Mouse (Mus musculus) inflammation-experienced regulatory T-cells, adult 6 months (primary cell): Measurements from ENCODE around the gene Iqcn. TPM values are rescaled to one million over a fixed set of nuclear protein-coding genes. Genes with fewer than 3 reads are reported as not detected.

Source experiments
- ATAC-seq: one replicate; pipeline ENCODE4 v1.8.0; 2017
- polyA plus RNA-seq, 3 experiments: library from polyadenylated mRNA; unstranded; fragments of 100-300 nt; shearing (Covaris generic); gene quantifications; one replicate each; pipeline ENCODE4 v1.2.1; 2017

The Iqcn gene
- polyA plus RNA-seq, 3 experiments from 2014 or later: not detected

DNA sequence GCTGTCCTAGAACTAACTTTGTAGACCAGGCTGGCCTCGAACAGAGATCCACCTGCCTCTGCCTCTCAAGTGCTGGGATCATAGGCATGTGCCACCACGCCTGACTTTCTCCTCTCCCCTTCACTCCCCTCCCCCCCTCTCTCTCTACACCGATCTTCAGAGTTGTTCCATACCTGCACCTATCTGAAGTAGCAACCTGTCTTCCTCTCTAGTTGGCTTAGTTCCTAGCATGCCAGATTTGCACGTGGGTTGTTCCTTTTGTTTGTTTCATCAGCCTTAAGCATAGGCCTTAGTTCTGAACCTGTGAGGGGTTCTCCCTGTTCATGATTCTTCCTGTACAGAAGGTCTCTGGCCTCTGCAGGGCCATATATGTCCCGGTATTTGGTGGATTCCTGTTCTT is 34.4 kb downstream of the Iqcn start:
- ATAC-seq: no peak

DNA sequence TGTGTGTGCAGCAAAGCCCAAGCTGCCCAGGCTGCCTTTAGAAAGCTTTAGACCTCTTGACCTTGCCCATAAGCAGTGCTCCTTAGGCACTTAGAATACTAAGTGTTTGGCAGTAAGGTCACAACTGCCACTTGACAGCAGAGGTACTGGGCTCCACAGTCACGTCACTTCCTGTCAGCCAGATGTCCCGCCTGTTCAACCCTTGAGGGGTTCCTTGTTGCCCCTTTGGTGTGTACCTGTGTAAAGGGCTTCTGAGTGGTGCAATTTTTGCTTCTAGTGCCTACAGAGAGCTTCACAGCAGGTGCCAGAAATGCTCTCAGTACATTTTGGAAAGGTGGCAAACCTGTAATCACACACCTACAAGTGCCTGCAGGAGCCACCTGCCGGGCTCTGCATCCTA is 35.0 kb downstream of the Iqcn start:
- ATAC-seq: no peak

DNA sequence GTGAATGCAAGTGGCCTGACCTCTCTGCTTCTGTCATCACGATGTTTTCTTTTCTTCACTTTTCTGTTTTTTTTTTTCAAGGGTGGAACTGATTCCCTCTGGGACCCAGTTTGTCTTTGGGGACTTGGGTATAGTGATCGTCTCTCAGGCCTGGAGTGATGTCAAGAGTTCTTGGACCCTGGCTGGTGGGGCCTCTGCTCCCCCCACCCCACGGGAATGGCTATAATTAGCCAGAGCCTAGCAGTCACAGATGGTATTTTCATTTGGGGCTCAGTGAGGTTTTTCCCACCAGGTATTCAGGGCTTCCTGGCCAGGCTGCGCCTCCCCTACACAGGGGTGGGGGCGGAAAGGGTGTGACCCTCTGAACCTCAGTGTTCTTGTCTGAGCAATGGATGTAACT is 38.4 kb downstream of the Iqcn start:
- no peak for ATAC-seq

DNA sequence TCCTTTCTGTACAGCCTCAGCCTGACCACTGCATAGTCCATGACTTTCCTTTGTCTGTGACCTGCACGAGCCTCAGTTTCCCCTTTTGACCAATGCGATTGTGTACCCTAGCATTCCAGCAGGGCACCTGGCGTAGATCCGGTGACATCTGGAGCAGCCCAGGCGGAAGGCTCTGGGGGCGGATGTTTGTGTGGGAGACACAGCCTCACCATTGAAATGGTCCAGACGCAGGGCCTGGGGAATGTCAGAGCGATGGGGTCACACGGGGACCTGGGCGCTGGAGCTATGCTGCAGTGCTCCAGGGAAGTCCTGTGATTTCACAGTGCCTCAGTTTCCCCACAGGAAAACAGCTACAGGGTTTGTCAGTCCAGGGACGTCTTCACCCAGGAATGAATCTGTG is 38.9 kb downstream of the Iqcn start:
- no peak for ATAC-seq

DNA sequence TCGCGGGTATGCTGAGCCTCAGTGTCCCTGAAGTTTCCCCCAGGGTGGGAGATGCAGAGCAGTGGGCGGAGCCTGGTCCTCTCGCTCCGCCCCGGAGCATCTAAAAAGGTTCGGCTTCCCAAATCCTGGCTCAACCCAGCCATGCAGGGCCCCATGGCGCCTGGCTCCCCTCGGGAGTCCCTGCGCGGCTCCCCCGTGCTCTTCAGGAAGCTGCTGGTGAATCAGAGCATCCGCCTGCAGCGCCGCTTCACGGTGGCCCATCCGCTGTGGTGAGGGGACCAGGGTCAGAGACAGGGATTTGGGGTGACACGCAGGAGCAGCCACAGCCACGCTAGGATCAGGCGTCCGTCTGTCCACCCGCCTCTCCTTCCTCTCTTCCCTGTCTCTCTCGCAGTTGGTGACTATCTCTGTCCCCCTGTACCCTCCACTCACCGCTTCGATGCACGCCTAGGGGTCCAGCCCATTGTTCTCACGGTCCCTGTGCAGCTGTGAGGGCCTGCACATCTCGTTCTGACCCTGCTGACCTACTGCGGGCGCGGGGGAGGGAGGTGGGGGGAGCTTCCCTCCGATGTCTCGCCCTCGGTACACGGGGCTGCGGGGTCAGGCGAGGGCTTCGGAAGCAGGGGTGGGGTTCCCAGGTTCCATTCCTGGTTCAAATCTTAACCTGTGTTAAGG is 39.9 kb downstream of the Iqcn start:
- peak; percentile 35 for ATAC-seq

DNA sequence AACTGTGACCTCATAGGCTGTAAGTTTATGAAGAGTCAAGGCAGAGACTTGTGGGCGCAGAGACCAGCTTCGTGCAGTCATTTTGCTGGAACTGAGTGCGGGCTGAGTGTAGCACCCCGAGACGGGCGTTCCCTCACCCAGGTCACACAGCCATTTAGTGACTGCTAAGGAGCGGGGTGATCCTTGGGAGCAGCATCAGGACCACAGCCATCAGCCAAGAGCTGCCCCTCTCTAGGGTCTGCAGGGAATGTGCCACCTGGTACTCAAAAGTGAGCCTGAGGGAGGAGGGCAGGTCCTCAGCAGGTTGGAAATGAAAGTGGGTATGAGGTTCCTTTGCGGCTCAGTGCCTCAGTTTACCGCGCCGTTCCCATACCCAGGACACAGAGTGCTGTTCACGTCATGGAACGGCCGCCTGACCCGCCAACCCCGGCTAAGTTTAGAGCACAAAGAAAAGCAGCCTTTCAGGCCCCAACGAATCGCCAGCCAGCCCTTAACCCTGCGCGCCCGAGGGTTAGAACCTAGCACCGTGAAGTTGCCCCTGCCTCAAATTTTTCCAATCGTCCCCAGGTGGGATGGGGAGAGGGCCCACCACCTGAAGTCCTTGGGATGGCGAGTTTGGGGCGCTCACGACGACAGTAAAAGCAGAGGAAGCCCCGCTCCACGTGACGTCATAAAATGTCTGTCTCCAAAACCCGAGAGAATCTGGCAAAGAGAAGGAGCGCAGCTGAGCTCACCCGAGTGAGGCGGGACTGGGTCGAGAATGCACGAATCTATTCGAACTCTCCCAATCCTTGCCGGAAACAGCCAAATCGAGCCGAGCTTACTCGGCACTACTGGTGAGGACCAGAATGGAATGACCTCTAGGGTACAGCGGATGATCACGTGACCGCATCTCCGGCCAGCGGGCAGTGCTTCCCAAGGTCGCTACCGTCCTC is 40.7 kb downstream of the Iqcn start:
- ATAC-seq: peak; percentile 65

DNA sequence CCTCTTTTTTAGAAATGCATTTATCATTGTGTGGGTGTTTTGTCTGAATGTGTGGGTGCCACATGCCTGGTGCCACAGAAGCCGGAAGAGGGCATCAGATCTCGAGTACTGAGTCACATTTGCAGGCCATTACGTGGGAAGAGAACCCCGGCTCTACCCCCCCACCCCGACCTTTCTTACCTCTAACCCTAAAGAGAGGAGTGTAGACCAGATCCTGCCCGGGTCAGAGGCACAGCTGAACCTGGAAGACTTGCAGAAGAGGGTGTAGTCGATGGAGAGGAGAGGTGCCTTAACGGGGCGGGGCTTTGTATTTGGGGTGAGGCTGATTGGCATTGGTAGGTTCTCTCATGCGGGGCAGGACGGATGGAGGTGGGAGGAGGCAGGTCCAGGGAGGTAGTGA is 41.5 kb downstream of the Iqcn start:
- ATAC-seq: peak; percentile 57

DNA sequence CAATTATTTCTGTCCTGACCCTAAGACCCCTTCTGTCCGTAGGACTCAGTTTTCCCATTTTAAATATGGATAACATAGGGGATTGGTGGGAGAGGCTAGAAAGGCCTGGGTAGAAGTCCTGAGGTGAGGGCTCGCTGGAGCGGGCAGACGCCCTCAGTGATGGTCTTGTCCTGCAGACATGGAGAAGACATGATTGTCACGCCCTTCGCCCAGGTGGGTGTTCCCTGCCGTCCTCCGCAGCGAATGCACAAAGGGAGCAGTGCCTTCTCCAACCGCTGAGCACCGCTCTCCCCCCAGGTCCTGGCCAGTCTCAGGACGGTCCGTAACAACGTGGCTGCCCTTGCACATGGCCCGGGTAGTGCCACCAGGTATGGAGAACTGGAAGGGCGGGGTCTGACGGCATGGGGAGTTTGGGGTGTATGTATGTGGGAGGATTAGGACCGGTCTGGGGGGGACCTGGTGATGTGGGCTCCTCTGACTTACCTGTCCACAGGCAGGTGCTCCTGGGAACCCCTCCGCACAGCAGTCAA is 42.5 kb downstream of the Iqcn start:
- no peak for ATAC-seq

DNA sequence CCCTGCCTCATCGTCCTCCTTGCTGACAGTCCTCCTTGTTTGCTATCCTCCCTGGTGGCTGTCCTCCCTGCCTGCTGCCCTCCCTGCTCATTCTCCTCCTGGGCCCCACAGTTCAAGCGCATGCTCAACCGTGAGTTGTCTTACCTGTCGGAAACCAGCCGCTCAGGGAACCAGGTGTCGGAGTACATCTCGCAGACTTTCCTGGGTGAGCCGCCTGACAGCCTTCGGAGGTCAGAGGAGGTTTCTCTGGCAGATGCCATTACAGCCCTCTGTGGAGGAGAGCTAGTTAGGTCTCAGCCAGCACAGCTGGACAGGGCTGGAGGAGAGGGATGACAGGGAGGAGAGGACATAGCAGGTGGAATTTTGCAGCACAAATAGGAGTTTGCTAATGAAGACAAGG is 43.4 kb downstream of the Iqcn start:
- no peak for ATAC-seq

DNA sequence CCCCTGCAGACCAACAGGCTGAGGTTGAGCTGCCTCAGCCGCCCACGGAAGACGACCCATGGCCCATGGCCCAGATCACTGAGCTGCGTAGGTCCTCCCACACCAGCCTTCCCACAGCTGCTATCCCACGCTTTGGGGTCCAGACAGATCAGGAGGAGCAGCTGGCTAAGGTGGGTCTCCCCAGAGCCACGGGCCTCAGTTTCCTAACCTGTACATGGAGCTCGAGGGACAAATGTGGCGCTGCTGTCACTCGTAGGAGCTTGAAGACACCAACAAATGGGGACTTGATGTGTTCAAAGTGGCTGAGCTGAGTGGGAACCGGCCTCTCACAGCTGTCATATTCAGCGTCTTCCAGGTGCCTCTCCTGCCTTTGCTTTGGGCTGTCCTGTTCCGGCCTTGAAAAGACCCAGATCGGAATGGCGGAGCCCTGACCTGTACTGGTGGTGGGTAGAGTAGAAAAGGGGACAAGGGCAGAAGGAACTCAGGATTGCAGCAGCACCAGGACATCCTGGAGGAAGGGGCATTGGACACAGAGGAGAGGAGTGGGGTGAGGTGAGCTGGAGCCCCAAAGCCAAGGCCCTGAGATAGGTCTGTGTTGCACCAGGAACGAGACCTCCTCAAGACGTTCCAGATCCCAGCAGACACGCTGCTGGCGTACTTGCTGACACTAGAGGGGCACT is 44.1 kb downstream of the Iqcn start:
- ATAC-seq: no peak

DNA sequence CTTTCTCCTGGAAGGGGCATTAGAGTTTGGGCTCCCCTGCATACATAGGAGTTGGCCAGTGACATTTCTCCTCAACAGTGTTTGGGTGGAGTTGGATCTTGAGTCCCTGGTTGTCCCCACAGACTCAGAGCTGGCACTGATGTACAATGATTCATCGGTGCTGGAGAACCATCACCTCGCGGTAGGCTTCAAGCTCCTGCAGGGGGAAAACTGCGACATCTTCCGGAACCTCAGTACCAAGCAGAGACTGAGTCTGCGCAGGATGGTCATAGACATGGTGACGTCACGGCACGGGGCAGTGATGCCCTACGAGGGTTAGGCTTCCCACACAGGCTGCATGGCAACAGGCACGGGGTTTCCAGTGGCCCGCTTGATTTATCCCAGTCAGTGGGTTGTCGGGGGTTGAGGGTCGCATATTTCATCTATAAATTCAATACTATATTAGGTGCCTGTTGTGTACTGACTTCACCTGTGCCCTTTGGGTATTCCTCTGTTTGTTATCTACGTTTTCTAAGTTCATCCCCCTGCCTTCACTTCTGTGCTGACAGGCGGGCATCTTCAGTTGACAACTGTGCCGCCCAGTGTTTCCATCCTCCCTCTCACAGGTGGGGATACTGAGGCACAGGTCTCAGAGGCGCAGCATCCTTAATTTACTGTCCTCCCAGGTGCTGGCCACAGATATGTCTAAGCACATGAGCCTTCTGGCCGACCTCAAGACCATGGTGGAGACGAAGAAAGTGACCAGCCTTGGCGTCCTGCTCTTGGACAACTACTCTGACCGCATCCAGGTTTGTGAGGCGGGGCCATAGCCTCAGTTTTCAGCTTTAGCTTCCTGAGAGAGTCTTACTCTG is 45.2 kb downstream of the Iqcn start:
- ATAC-seq: no peak

DNA sequence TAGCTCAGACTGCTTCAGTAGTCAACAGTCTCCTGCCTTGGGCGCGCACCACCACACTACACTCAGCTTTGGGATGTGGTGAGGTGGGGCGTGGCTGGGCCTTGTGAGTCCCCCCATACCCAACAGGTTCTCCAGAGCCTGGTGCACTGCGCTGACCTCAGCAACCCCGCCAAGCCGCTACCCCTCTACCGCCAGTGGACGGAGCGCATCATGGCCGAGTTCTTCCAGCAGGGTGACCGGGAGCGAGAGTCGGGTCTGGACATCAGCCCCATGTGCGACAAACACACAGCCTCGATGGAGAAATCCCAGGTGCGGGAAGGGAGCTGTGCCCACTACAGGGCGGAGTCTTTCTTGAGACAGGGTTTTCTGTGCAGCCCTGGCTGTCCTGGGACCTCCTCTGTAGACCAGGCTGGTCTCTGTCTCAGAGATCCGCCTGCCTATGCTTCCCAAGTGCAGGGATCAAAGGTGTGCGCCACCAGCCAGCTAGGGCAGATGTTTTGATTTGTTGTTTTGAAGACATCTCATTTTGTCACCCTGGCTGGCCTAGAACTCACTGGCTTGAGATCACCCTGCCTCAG is 45.9 kb downstream of the Iqcn start:
- no peak for ATAC-seq

DNA sequence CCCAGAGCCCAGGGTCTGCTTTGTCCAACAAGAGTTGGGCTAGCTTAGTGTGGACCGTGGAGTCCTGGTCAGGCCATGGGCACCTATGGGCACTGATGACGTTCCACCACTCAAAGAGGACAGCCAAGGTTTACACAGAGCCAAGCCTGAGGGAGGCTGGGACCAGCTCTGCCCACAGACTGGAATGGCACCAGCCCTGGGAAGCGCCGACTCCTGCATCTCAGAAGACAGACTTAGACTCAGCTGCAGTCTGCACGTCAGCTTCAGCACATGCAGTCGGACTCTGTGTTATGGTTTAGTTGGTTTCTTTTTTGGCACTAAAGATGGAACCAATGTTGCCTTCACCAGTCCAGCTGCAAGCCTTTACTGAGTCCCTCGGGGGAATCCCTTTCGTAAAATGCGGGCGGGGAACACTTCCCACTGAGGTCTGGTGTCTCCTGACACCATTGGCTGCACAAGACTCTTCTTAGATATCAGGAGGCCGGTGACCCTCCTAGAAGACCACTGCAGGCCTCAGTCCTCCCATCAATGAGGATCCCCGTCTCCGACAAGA is 46.9 kb downstream of the Iqcn start:
- ATAC-seq: no peak

DNA sequence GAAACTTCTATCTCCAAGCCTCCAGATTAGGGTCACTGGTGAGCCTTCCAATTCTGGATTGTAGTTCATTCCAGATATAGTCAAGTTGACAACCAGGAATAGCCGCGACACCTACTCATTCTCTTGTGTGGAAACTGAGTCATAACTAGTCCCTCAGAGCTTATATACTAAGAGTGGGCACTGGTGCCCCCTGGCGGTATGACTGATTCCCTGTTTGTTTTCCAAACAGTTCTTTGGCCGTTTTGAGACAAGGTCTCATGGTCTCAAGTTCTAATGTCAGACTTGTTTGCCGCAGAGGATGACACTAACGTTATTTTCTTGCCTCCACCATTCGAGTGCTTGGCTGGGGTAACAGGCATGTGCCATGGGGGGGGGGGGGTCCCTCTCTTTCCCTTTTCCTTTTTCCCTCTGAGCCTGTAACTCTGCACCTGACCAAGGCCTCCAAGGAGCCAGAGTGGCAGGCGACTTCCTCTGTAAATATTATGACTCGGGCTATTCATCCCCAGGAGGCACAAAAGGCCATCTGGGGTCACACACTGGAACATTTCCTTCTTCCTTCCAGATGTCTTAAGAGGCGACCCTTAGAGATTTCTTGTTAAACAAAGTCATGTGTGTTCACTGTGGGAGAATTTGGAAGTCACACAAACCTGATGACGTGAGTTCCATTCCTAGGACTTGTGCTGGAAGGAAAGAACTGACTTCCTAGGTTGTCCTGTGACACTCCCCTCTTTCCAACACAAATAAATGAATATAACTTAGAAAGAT is 48.9 kb downstream of the Iqcn start:
- ATAC-seq: no peak

DNA sequence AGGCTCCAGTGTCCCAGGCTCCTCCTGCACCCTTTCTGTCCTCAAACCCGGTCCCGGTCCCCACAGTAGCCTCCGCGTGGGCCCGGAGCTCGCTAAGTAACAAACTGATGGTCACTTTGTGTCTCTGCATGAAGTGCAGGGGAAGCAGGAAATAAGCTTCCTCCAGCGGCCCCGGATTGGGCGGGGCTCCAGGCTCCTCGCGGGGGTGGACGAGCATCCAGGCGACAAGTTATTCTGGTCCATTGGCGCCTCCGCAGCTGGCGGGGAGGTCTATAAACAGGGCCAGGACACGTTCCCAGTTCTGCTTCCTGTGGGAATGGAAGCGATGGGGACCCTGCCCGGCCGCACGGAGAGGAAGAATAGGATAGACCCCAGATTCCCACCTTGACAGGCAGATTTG is 49.9 kb downstream of the Iqcn start:
- ATAC-seq: no peak

DNA sequence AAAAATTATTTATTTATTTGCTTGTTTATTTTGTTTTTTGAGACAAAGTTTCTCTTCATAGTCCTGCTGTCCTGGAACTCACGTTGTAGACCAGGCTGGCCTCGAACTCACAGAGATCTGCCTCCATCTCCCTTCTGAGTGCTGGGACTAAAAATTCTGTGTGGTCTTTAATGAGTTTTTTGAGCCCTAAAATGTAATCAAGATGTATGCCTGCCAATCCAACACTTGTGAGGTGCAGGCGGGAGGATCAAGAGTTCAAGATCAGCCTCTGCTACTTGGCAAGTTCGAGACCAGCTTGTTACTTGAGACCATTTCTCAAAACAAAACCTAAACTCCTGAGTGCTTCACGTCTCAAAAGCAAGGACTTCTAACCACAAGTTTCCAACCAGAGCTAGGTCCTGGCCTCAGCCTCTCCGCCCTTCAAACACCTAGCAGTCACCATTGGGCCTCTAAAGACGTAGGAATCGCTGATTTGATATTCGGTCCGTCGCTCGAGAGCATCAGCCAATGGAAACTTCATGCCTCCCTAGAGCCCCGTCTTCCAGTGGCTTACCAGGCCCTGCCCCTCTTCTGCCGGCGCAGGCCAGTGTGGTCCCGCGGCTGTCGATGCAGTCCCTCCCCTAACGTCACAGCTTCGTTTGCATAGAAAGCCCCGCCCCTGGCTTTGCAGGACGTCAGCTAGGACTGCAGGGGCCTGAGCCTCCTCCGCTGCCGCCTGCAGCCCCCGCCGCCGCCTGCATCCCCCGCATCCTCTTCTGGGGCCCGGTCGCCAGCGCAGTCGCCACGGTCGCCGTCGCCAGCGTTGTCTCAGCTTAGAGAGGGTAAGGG is 51.0 kb downstream of the Iqcn start, which contains the start of gene Rab3a:
Rab3a (plus strand) TSS at position 637 of the 828 bp plus-strand sequence.
- peak; percentile 96 for ATAC-seq

DNA sequence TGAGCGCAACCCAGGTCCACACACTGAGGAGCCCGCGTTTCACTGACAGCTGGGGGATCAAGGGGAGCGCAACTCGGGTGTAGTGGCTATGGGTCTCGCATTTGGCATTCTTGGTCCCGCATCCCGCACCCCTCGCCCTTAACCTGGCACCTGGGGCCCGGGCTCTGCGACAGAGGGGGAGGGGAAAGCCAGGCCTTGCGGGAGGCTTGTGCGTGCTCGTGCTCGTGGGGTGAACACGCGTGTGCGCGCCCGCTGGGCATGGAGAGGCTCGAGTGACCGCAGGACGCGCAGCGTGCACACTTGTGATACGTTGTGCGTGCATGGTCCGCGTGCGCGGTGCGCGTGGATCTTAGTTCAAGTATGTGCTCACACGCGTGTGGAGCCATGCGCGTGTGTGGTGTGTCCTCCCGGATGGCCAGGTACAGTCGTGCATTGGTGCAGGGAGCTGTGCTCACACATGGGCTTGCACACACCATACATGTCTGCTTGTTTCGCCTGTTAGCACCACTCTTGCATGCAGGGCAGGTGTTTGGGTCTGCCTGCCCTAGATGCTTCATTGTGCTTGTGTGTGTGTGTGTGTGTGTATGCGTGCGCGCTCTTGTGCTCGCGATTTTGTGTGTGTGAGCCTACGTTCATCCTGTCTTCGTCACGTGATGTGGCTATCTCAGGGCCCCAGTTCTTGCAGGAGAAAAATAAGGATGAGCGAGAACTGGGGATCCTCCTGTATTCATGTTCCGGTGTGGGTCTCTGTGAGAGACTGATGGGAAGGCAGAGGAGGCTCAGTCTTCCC is 51.8 kb downstream of the Iqcn start:
- peak; percentile 8 for ATAC-seq

DNA sequence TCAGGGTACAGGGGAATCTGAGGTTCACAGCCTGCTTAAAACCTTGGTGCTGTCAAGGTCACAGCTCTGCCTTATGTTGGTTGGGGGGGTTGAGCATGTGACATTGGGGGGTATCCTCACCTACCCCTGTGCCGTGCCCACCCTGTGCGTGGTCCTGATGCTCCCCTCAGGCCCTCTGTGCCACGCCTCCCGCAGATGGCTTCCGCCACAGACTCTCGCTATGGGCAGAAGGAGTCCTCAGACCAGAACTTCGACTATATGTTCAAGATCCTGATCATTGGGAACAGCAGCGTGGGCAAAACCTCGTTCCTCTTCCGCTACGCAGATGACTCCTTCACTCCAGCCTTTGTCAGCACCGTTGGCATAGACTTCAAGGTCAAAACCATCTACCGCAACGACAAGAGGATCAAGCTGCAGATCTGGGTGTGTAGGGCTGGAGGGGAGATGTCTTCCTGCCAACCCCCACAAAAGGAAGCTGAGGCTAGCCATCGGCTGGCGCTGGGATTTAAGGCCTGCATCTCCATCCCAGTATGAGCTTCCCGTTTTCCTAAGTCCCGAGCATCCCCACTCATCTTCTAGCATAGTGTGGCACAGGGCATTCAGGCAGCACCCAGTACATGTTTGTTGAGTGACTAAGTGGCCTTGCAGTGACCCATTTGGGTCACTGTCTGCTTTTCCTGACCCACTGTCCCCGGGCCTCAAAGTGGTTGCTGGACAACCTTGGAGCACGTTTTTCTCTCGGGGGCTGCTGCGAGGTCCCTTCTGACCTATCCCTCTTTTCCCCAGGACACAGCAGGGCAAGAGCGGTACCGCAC is 52.6 kb downstream of the Iqcn start:
- no peak for ATAC-seq
